Mouse (Mus musculus) c-Kit-positive CD71-positive TER-119-positive erythroid progenitor cells, embryonic 14.5 days (primary cell): ENCODE measurements at regions not wholly inside any gene's neighbourhood (a gene's known extent, or its start where the extent isn't known, plus 50 kb on each side); places are given as distances from the start of the nearest gene placed in this dataset.
"Not testable (repeated sequence)": the region's sequence is repeated elsewhere in the genome, so short reads cannot be mapped to it uniquely, and the experiment has no call there.

Source experiments
- DNase-seq: peaks from one replicate; pipeline ENCODE4 v3.0.0-alpha.2; 2013; ENCODE audit warnings: low spot score

- no peak for DNase-seq
These were observed 52.4 kb downstream of the Gm13691 start for GRCm38 (mm10) chr2:84042793-84043192.

- no peak for DNase-seq
These were observed 58.2 kb downstream of the Gm13691 start for GRCm38 (mm10) chr2:84048398-84049140.

- peak; percentile 92 for DNase-seq
These were observed 61.6 kb downstream of the Gm13691 start for GRCm38 (mm10) chr2:84051883-84052331.

- peak; percentile 68 for DNase-seq
These were observed 68.9 kb downstream of the Gm13691 start for GRCm38 (mm10) chr2:84059246-84059645.

GRCm38 (mm10) chr2:84061221-84061620 is 70.9 kb downstream of the Gm13691 start:
- DNase-seq = no peak

- DNase-seq = no peak
These were observed 74.0 kb downstream of the Gm13691 start for GRCm38 (mm10) chr2:84064371-84064770.

- DNase-seq = no peak
These were observed 74.7 kb downstream of the Gm13691 start for GRCm38 (mm10) chr2:84065061-84065460.

GRCm38 (mm10) chr2:84065749-84066148 is 75.4 kb downstream of the Gm13691 start:
- DNase-seq = no peak

- no peak for DNase-seq
These were observed 75.9 kb downstream of the Gm13691 start for GRCm38 (mm10) chr2:84066151-84066693.

- DNase-seq = no peak
These were observed 76.6 kb downstream of the Gm13691 start for GRCm38 (mm10) chr2:84066785-84067526.

GRCm38 (mm10) chr2:84068617-84069016 is 78.3 kb downstream of the Gm13691 start:
- no peak for DNase-seq

- DNase-seq = not testable (repeated sequence)
These were observed 79.1 kb downstream of the Gm13691 start for GRCm38 (mm10) chr2:84069411-84069810.

- no peak for DNase-seq
These were observed 82.7 kb downstream of the Gm13691 start for GRCm38 (mm10) chr2:84072881-84073583.

GRCm38 (mm10) chr2:84075944-84076343 is 85.6 kb downstream of the Gm13691 start:
- no peak for DNase-seq

GRCm38 (mm10) chr2:84079284-84079683 is 88.9 kb downstream of the Gm13691 start:
- DNase-seq = peak; percentile 69

- no peak for DNase-seq
These were observed 89.9 kb downstream of the Gm13691 start for GRCm38 (mm10) chr2:84080228-84080627.

GRCm38 (mm10) chr2:84094751-84095150 is 104.4 kb downstream of the Gm13691 start:
- DNase-seq = no peak

- no peak for DNase-seq
These were observed 108.4 kb downstream of the Gm13691 start for GRCm38 (mm10) chr2:84098746-84099145.

GRCm38 (mm10) chr2:84113562-84113961 is 123.2 kb downstream of the Gm13691 start:
- no peak for DNase-seq

- no peak for DNase-seq
These were observed 129.5 kb downstream of the Gm13691 start for GRCm38 (mm10) chr2:84119839-84120238.

GRCm38 (mm10) chr2:84127586-84127985 is 137.2 kb downstream of the Gm13691 start:
- no peak for DNase-seq

GRCm38 (mm10) chr2:84161742-84162141 is 171.4 kb downstream of the Gm13691 start:
- no peak for DNase-seq
